Mouse (Mus musculus) spleen, adult 18-20 months (tissue): Measurements from ENCODE around the gene Serpina3m.
A peak's percentile ranks its signal among the peaks of the same experiment; 100 is the strongest.
"Not testable (repeated sequence)": the region's sequence is repeated elsewhere in the genome, so short reads cannot be mapped to it uniquely, and the experiment has no call there.

Experiments used
- DNase-seq, 2 experiments: peaks; one replicate each; pipeline ENCODE4 v3.0.0; 2022; ENCODE audit warnings: mixed read lengths in 2 of 2

Serpina3m gene

DNA sequence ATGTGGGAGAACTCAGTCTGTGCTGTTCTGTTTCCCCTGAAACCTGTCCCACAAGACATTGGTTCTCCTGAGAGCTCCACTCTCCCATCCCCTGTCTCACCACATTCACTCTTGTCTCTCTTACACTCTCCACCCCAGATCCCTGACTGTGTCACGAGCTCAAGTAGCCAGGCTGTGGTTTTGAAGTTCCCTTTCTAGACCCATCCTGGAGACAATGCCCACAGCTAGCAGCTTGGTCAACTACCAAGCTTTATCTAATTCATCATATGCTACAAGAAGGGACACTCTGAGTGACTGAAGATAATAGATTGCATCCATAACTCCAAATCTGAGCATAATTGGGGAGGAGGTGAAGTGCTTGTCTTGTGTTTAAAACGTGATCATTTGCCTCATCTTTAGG lies 52.8 kb downstream of the Serpina3m start:
- not testable (repeated sequence) for DNase-seq

GRCm38 (mm10) chr12:104403968-104404367 lies 65.7 kb downstream of the Serpina3m start:
- DNase-seq = no peak

GRCm38 (mm10) chr12:104406454-104406885 lies 68.2 kb downstream of the Serpina3m start, which contains the start of gene Serpina3n:
Gene Serpina3n, plus strand, starts transcription at chr12:104406729.
- DNase-seq = no peak

DNA sequence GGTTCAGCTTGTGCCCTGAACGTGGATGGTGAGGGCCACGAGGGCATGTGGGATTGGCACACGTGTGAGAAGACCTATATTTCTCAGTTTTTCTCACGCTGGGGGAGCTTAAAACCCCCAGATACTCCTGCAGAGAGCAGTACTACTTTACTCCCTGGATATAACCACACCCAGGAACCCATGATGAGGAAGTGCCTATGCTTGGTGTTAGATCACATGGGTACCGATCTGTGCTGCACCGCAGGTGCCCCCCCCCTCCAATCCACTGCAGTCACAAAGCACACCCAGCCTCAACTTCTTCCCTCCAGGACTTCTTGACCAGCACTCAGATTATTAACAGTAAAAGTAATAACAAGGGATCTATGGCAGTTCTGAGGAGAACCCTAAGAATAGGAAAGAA lies 74.2 kb downstream of the Serpina3m start:
- DNase-seq = no peak

DNA sequence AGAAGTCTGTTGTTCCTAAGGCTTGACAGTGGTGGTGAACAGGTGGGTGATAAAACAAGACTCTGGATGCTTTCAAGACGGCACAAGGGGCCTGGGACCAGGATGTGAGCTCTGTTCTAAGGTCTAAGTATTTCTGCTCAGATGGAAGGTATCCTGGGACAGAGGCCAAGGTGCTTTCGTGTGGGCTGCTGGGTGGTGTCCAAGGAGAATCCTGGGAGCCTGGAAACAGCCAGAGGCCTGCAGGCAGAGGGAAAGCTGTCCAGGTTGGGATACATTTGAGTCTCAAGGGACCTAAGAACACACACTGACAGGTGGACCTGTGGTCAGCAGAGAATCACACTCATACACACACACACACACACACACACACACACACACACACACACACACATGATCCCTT lies 76.3 kb downstream of the Serpina3m start:
- DNase-seq = no peak

- no peak for DNase-seq
Observed at GRCm38 (mm10) chr12:104415625-104416315, 77.5 kb downstream of the Serpina3m start.

DNA sequence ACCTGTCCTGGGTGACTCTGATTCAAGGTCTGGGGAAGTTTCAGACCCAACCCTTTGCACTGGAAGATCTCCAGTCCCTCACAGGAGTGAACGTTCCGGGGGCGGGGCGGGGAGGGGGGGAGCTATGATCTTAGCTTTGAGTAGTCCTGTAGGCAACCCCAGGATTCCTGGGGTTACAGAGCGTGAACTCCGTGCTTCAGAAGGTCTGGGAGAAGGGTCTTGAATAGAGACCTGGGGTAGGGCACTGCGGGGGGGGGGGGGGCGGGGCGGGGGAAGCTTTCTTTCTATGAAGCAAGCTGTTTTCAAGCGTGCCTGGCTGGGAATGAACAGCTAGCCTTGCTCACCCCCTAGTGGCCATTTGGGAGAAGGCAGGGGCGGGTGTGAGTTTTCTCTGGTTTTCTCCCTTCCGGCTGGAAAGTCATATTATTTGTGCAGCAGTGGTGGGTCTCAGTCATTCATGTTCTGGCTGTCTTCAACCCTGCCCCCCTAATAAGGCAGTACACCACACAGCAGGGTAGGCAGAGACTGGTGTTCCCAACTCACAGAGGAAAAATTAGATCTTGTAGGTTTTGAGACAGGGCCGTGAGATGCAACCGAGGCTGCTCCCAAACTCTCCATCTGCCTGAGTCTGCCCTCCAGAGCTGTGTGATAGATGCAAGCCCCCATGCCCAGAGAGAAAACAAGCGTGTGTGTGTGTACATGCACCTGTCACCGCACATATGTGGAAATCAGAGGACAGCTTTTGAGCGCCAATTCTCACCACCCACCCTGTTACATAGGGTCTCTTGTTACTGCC lies 80.3 kb downstream of the Serpina3m start:
- peak; percentile 40 to 73 for DNase-seq

GRCm38 (mm10) chr12:104419136-104419462 lies 80.8 kb downstream of the Serpina3m start:
- no peak for DNase-seq

DNA sequence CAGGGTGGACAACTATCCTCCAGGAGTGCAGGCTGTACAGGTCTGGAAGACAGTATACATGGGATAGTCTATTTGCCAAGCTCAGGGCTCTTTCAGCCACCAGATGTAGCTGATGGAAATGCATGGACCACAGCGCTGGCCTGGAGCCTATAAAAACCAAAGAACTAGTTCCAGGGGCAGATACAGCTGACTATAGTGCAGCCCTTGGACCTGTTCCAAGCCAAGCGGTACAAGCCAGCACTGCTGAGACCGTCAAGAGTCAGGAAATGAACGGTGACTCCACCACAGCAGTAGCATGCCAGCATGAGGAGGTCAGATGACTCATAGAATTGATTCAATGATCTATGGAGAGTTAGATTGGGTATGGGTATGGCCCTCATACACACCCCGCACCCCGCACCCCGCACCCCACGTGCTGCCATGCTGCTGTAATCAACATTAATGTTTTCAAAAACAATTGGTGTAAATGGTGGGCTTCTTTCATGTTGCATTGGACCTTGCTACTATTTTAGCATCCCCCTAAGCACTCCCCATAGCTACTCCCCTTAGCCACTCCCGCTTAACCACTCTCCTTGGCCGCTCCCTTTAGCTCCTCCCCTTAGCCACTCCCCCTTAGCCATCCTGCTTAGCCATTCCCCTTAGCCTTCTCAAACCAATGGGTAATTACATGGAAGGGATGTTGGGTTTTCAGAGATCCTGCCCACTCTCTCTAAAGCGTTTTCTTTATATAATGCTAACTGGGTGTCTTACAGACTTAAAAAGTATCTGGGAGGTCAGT lies 84.5 kb downstream of the Serpina3m start:
- no peak for DNase-seq

DNA sequence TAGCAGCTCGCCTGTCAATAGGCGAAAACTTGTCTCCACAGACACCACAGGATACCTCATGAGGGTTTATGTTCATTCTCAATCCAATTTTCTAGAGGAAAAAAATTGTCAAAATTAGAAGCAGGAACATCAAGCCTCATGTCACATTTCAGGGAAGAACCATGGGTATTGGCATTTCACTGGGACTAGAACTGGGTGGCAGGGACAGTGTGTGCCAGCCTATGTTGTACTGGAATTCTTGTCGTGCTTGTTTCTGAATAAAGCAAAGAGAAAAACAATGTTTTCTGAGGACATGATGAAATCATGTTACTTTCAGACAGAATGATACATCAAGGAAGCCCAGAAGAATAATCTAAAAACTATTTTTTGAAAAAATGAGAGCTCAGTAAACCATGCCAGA lies 87.3 kb downstream of the Serpina3m start:
- no peak for DNase-seq

DNA sequence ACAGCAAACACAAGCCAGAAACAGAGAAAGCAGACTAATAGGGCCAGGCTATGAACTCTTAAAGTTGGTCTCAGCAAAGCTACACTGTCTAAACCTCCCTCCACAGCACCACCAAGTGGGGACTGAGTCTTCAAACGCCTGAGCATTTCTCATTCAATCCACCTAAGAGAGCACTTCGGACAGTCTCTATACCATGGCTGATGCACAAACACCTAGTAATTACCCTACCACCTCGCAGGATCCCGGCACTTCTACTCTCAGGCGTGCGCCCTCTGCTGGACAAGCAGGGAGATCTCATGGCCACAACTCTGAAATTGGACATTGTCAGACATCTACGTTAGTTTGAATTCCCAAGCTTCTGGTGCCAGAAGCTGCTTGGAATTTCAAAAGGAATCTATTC lies 88.6 kb downstream of the Serpina3m start:
- DNase-seq = peak in 1 of 2 experiments; percentile 27

GRCm38 (mm10) chr12:104431359-104431758 lies 93.1 kb downstream of the Serpina3m start:
- DNase-seq = no peak

DNA sequence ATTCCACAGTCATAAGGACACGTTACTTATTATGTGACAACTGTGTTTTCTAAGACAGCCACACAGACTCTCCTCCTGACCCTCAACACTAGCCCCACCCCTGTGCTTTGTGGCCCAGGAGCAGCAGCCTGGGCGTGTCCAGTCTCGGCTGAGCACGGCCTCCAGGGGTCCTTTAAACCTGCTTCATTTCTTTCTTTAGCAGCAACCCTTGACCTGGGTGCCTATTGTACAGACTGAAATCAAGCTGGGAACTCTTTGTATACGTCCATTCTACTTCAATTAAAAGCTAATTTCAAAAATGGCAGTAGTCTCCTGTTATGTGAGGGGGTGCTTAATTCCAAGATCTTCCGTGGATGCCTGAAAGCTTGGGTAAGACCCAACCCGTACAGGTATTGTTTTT lies 94.9 kb downstream of the Serpina3m start:
- no peak for DNase-seq

DNA sequence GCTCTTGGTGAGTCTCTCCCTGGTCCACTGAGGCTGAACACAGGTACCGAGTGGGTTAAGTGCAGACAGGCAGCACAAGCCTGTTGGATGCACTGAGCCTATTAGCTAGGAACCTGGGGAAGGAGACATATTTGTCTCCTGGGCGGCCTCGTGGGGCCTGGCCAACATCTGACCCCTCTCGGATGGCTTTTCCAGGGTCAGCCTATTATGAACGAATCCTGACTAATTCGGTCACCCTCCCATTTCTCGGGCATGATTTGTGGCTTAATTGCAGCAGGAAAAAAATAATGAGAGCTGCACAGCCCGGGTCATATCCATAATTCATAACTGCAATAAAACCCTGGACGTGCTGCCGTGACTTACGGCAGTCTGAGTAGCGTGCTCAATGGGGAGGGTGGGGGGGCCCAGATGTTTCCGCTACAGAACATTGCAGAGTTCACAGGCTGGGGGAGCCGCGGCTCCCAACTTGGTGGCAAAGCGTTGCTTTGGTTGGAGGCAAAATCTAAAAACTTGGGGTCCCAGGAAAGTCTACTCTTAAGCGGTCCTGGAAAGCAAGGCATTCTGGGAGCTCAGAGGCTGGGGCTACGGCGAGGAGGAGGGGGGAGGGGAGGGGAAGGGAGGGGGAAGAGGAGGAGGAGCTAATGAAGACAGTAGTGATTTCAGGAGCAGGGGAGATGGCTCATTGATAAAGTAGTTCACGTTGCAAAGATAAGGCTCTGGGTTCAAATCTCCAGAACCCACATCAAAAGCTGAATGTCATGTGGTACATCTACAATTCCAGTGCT lies 95.9 kb downstream of the Serpina3m start:
- DNase-seq = no peak

DNA sequence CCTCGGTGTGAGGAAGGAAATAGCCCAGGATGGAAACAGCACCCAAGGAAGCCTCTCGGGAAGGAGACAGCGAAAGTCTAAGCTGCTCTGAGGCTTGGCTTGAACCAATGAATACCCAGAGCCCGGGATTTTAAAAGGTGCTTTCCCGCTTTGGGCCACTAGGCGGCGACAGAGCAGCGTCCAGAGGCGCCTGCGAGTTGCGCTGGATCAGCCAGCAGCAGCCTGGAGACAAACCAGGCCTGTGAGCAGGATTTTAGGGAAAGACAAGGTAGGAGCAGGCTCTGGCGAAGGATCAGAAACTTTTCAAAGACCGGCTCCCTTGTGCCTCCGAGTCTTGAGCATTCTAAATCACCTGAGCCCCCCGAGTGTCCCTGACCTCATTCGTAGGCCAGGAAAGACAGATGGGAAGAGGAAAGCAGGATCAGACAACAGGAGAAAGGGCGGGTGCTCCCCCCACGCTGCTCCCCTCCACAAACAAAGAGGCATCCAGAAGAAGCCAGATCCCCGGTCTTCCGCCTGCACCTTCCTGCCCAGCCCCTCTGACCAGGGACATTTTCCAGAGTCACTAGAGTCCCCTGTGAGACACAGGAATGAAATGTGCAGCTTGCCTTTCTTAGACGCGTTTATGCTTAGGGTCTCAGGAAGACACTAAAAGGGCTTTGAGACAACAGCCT lies 101.9 kb downstream of the Serpina3m start:
- peak; percentile 14 to 65 for DNase-seq

DNA sequence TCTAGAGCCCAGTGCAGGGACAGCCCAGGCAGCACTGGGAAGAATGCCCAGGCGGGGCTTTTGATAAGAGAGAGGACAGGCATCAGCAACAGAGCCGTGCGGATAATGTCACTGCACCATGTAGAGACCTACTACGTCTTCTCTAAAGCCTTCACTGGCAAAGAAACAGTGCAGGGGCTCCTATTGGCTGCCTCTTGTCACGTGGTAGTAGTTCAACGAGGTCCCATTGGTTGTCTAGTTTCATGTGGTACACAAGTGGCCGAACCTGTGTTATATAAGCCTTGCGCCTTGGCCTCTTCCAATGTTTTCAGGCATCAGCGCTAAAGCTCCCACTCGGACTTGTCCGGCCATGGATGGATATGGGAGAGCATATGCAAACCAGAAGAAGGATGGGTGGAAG lies 105.4 kb downstream of the Serpina3m start:
- no peak for DNase-seq
